13 mouse cellular contexts compared by ENCODE assay signal in genomic region chr8:61317535-61318136, GRCm38 (mm10).
DNase-seq lines count a peak whose midpoint lies in the region; ATAC-seq lines count a peak whose summit lies in the region.
"Had no signal": no experiment of that assay in that cellular context is flagged by ENCODE, and none has a peak within 500 bp of the region (broad histone marks: within the 10 kb centered on the region; RNA-seq: fewer than 3 reads in every experiment).

No protein-coding gene starts in this region.

- no peak overlapping the region for H3K4me2 ChIP-seq in heart, embryonic 12.5 days
- H3K4me2 ChIP-seq in heart, embryonic 11.5 days = no peak overlapping the region
- H3K4me2 ChIP-seq in neural tube, embryonic 13.5 days = no peak overlapping the region
- no peak overlapping the region for H3K4me2 ChIP-seq in hindbrain, embryonic 16.5 days (ENCODE audit: low read length)
- H3K4me2 ChIP-seq in neural tube, embryonic 15.5 days = no peak overlapping the region
- H3K4me2 ChIP-seq: embryonic facial prominence, embryonic 13.5 days had no signal

- no peak overlapping the region for H3K4me3 ChIP-seq in heart, embryonic 12.5 days
- H3K4me3 ChIP-seq in heart, embryonic 11.5 days (ENCODE audit: low read depth, low read length) = no peak overlapping the region
- H3K4me3 ChIP-seq in neural tube, embryonic 13.5 days = no peak overlapping the region
- H3K4me3 ChIP-seq in hindbrain, embryonic 16.5 days (ENCODE audit: low read length) = no peak overlapping the region
- no peak overlapping the region for H3K4me3 ChIP-seq in neural tube, embryonic 15.5 days (replicated peaks)
- H3K4me3 ChIP-seq: embryonic facial prominence, embryonic 13.5 days; heart, embryonic 10.5 days had no signal

- 60% methylated on average over 6 of the region's 6 CpGs for WGBS in heart, embryonic 12.5 days
- 64% methylated on average over 6 of the region's 6 CpGs for WGBS in heart, embryonic 11.5 days (ENCODE audit: insufficient replicate concordance)
- WGBS in neural tube, embryonic 13.5 days = 72% methylated on average over 6 of the region's 6 CpGs
- 60% methylated on average over 6 of the region's 6 CpGs for WGBS in hindbrain, embryonic 16.5 days
- WGBS in neural tube, embryonic 15.5 days = 60% methylated on average over 6 of the region's 6 CpGs

- no peak overlapping the region for H3K9ac ChIP-seq in heart, embryonic 12.5 days
- no peak overlapping the region for H3K9ac ChIP-seq in heart, embryonic 11.5 days (ENCODE audit: low read depth, low read length)
- H3K9ac ChIP-seq in neural tube, embryonic 13.5 days = no peak overlapping the region
- H3K9ac ChIP-seq in hindbrain, embryonic 16.5 days (ENCODE audit: low read depth, low read length) = no peak overlapping the region
- H3K9ac ChIP-seq in neural tube, embryonic 15.5 days (replicated peaks) = no peak overlapping the region
- H3K9ac ChIP-seq: embryonic facial prominence, embryonic 13.5 days; liver, embryonic 14.5 days had no signal

- H3K27ac ChIP-seq in heart, embryonic 12.5 days (ENCODE audit: poor library complexity, severe bottlenecking) = no peak overlapping the region
- no peak overlapping the region for H3K27ac ChIP-seq in heart, embryonic 11.5 days (ENCODE audit: low read depth, low read length)
- peak overlapping the region; percentile 63; the same call in 1 of the 2 replicates for H3K27ac ChIP-seq in neural tube, embryonic 13.5 days (replicated peaks)
- H3K27ac ChIP-seq in hindbrain, embryonic 16.5 days (ENCODE audit: low read depth, low read length) = no peak overlapping the region; the same call in 1 of the 2 replicates
- peak overlapping the region; percentile 60 for H3K27ac ChIP-seq in neural tube, embryonic 15.5 days (replicated peaks)
- H3K27ac ChIP-seq: embryonic facial prominence, embryonic 13.5 days; heart, embryonic 10.5 days; liver, embryonic 14.5 days had no signal

- 0 out of 2 replicates have a peak, but pooled peaks have one; percentile 15 for ATAC-seq in heart, embryonic 12.5 days (ENCODE audit: insufficient number of reproducible peaks, low FRiP score)
- ATAC-seq in heart, embryonic 11.5 days (replicated peaks; ENCODE audit: insufficient number of reproducible peaks, low FRiP score, low TSS enrichment) = no peak
- ATAC-seq in neural tube, embryonic 13.5 days (ENCODE audit: low read depth) = 0 out of 2 replicates have a peak, but pooled peaks have one; percentile 24
- ATAC-seq in hindbrain, embryonic 16.5 days = peak; percentile 46
- peak; percentile 36; the same call in 1 of the 2 replicates for ATAC-seq in neural tube, embryonic 15.5 days (ENCODE audit: low FRiP score)

- peaks cover 5% of the 10 kb centered on the region; the same call in 1 of the 2 replicates for H3K9me3 ChIP-seq in heart, embryonic 12.5 days (replicated peaks)
- no peaks in the 10 kb centered on the region for H3K9me3 ChIP-seq in heart, embryonic 11.5 days (replicated peaks; ENCODE audit: control insufficient read depth, low read length)
- no peaks in the 10 kb centered on the region for H3K9me3 ChIP-seq in neural tube, embryonic 13.5 days
- H3K9me3 ChIP-seq in hindbrain, embryonic 16.5 days (ENCODE audit: control insufficient read depth, low read length) = no peaks in the 10 kb centered on the region
- no peaks in the 10 kb centered on the region for H3K9me3 ChIP-seq in neural tube, embryonic 15.5 days (replicated peaks)
- H3K9me3 ChIP-seq: embryonic facial prominence, embryonic 13.5 days; heart, embryonic 10.5 days had no signal

- peaks cover 19% of the 10 kb centered on the region for H3K4me1 ChIP-seq in heart, embryonic 12.5 days (replicated peaks)
- peaks cover 5% of the 10 kb centered on the region for H3K4me1 ChIP-seq in heart, embryonic 11.5 days (ENCODE audit: control insufficient read depth, insufficient read depth, low read length)
- H3K4me1 ChIP-seq in neural tube, embryonic 13.5 days (replicated peaks) = peaks cover 28% of the 10 kb centered on the region
- H3K4me1 ChIP-seq in hindbrain, embryonic 16.5 days (ENCODE audit: control insufficient read depth, insufficient read depth, low read depth, low read length) = no peaks in the 10 kb centered on the region
- H3K4me1 ChIP-seq in neural tube, embryonic 15.5 days = peaks cover 28% of the 10 kb centered on the region

- H3K27me3 ChIP-seq in heart, embryonic 12.5 days (replicated peaks) = no peaks in the 10 kb centered on the region
- no peaks in the 10 kb centered on the region for H3K27me3 ChIP-seq in heart, embryonic 11.5 days (ENCODE audit: control insufficient read depth, insufficient read depth, low read length)
- H3K27me3 ChIP-seq in neural tube, embryonic 13.5 days = no peaks in the 10 kb centered on the region
- no peaks in the 10 kb centered on the region for H3K27me3 ChIP-seq in hindbrain, embryonic 16.5 days (replicated peaks; ENCODE audit: control insufficient read depth, insufficient read depth, low read length)
- H3K27me3 ChIP-seq in neural tube, embryonic 15.5 days (replicated peaks) = no peaks in the 10 kb centered on the region
- H3K27me3 ChIP-seq: embryonic facial prominence, embryonic 13.5 days had no signal

- peaks cover 3% of the 10 kb centered on the region; the same call in 1 of the 2 replicates for H3K36me3 ChIP-seq in heart, embryonic 12.5 days
- H3K36me3 ChIP-seq in heart, embryonic 11.5 days (ENCODE audit: control insufficient read depth, insufficient read depth, low read length) = no peaks in the 10 kb centered on the region
- peaks cover 5% of the 10 kb centered on the region; the same call in 1 of the 2 replicates for H3K36me3 ChIP-seq in neural tube, embryonic 13.5 days
- no peaks in the 10 kb centered on the region for H3K36me3 ChIP-seq in hindbrain, embryonic 16.5 days (ENCODE audit: control insufficient read depth, insufficient read depth, low read length)
- no peaks in the 10 kb centered on the region for H3K36me3 ChIP-seq in neural tube, embryonic 15.5 days
- H3K36me3 ChIP-seq: embryonic facial prominence, embryonic 13.5 days; heart, embryonic 10.5 days had no signal

- no peak for DNase-seq in neural tube, embryonic 10.5 days (ENCODE audit: extremely low spot score, low spot score)
- no peak for DNase-seq in right cerebral cortex, postnatal 10 days (ENCODE audit: low spot score in 2 of 2)
- DNase-seq in c-Kit-positive CD71-positive TER-119-positive erythroid progenitor cells, embryonic 14.5 days (ENCODE audit: low spot score) = no peak
- DNase-seq: cerebellum, postnatal 25 days; thymus, postnatal 36 days had no signal

Comparison
In these comparisons a context has a peak if more than half of its experiments do, and no peak if none do; other contexts are left out.
1. H3K27ac ChIP-seq: peak in neural tube, embryonic 13.5 days (single experiment) and neural tube, embryonic 15.5 days (single experiment); none in heart, embryonic 12.5 days (single experiment), heart, embryonic 11.5 days (single experiment) and hindbrain, embryonic 16.5 days (single experiment).